Mouse (Mus musculus): ENCODE results near the gene Pf4. TPM values are rescaled to one million over a fixed set of nuclear protein-coding genes. Genes with fewer than 3 reads are reported as not detected.

The Pf4 gene
- 438 and 463 TPM in 2 replicates for polyA plus RNA-seq (2015; fragmentation: Nextera tagmentation; extraction: Ambion mirVana)

GRCm38 (mm10) chr5:90771880-90772653 lies at the start of gene Pf4:
Gene Pf4, plus strand, starts transcription at chr5:90772435.

GRCm38 (mm10) chr5:90759077-90760065 lies 12.9 kb upstream of the Pf4 start, which contains the start of gene Cxcl5:
Gene Cxcl5, plus strand, starts transcription at chr5:90759360.

DNA sequence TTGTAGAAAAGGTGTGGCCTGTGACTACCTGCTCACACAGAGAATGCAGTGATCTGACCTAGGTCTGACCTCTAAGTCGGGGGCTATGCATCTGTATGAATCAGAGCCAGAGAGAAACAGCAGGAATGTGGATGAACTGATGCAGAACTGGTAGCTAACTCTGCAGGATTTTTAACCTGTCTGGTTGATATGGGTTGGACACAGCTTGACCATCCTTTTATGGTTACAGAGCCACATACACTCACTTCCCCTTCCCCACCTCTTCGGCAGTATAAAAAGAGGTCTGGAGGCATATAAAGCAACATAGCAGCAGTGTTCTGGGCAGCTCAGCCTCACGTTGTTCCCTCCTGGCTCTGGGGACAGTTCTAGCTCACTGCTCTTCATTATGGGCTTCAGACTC lies 4.0 kb upstream of the Pf4 start, which contains the start of gene Ppbp:
Ppbp (plus strand) TSS at position 301 of the 400 bp plus-strand sequence.

GRCm38 (mm10) chr5:90785659-90786588 lies 13.7 kb downstream of the Pf4 start, which contains the start of gene Cxcl3:
Gene Cxcl3, plus strand, starts transcription at chr5:90786103.

DNA sequence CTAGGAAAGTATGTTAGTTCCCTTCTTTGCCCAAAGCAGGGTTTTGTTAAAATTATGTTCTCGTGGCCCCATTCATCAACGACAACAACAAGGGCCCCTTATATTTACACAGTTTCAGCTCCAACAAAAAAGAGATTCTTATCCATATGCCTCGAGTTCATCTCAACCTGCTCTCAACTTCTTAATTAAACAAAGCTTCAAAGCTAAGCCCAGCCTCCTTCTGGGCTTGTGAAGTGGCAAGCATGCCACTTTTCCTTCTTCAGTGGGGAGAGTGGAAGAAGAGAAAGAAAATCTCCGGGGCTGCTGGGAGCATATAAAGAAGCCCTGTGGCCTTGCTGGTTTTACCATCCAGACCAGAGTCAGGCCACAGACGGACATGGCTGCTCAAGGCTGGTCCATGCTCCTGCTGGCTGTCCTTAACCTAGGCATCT lies 22.0 kb downstream of the Pf4 start, which contains the start of gene Cxcl15:
Cxcl15 (plus strand) TSS at position 340 of the 431 bp plus-strand sequence.

Other genes starting within 250 kb of the Pf4 start
- gene 5830473C10Rik, start 211.3 kb upstream of the Pf4 start, polyA plus RNA-seq (2015; fragmentation: Nextera tagmentation; extraction: Ambion mirVana), result not detected in 2 replicates
- 0.08 and 0.19 TPM in 2 replicates for gene Rassf6, start 131.8 kb upstream of the Pf4 start, polyA plus RNA-seq (2015; fragmentation: Nextera tagmentation; extraction: Ambion mirVana)
- 1.3 and 1.5 TPM in 2 replicates for gene Cxcl5, start 13.1 kb upstream of the Pf4 start, polyA plus RNA-seq (2015; fragmentation: Nextera tagmentation; extraction: Ambion mirVana)
- 96.8 and 112 TPM in 2 replicates for gene Ppbp, start 3.9 kb upstream of the Pf4 start, polyA plus RNA-seq (2015; fragmentation: Nextera tagmentation; extraction: Ambion mirVana)
- not detected in 2 replicates for gene Cxcl3, start 13.7 kb downstream of the Pf4 start, polyA plus RNA-seq (2015; fragmentation: Nextera tagmentation; extraction: Ambion mirVana)
- gene Cxcl15, start 22.1 kb downstream of the Pf4 start, polyA plus RNA-seq (2015; fragmentation: Nextera tagmentation; extraction: Ambion mirVana), result not detected in 2 replicates
- gene Cxcl1, start 118.8 kb downstream of the Pf4 start, polyA plus RNA-seq (2015; fragmentation: Nextera tagmentation; extraction: Ambion mirVana), result 0.34 and 0.55 TPM in 2 replicates
- gene Cxcl2, start 131.4 kb downstream of the Pf4 start, polyA plus RNA-seq (2015; fragmentation: Nextera tagmentation; extraction: Ambion mirVana), result 0.11 and 0.15 TPM in 2 replicates
- 16.9 and 22.3 TPM in 2 replicates for gene Mthfd2l, start 158.7 kb downstream of the Pf4 start, polyA plus RNA-seq (2015; fragmentation: Nextera tagmentation; extraction: Ambion mirVana)